Mouse (Mus musculus): ENCODE data around the gene Gm49318.

Gm49318 gene

GRCm38 (mm10) chr9:22024592-22024991 lies 46.5 kb downstream of the Gm49318 start:
- DNase-seq: peak; percentile 23 to 64

DNA sequence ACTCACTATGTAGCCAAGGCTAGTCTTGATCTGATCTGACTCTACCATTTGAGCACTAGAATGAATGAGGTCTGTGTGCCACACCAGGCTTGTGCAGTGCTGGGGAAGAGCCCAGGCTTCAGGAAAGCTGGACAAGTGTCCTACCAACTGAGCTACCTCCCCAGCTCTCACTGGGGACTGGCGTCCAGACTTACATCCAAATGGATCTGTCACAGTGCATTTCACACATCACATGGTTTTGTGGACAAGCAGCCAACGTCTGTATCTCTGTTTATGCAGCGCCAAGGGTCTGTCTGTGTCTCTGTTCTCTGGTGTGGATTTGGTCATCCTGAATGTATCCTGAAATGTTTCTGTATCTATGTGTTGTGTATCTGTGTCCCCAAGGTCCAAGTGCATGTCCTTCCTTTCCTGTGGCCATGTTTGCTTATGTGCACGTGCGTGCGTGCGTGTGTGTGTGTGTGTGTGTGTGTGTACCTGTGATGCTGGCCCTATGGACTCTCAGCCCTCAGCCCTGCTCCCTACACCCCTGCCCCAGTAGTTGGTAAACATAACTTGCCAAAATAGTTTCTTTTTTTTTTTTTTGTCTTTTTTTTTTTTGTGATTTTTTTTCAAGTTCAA lies 53.7 kb downstream of the Gm49318 start:
- no peak for DNase-seq

- DNase-seq: no peak
Observed at GRCm38 (mm10) chr9:22016245-22016644, 54.8 kb downstream of the Gm49318 start.

- no peak for DNase-seq
Observed at GRCm38 (mm10) chr9:22012731-22013130, 58.3 kb downstream of the Gm49318 start.

GRCm38 (mm10) chr9:22011055-22011454 lies 60.0 kb downstream of the Gm49318 start:
- no peak for DNase-seq

DNA sequence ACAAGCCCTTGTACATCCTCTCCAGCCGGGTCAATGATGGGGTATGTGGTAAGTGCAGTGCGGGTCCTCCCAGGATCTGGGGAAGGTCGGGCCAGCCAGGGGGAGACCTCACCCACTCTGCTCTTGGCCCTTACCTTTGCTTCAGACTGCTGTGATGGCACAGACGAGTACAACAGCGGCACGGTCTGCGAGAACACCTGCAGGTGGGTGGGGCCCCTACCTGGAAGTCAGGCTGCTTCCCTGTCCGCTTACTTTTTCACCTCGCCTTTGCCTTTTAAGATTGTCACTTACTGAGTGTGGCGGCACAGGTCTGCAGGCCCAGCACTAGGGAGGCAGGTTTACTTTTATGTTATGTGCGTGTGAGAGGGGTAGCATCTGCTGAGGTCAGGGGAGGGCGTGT lies 66.5 kb downstream of the Gm49318 start:
- DNase-seq: no peak

GRCm38 (mm10) chr9:22003163-22003554 lies 67.9 kb downstream of the Gm49318 start:
- DNase-seq: peak in 1 of 2 experiments; percentile 63

- peak; percentile 99 to 100 for DNase-seq
Observed at GRCm38 (mm10) chr9:22002194-22003162, 68.6 kb downstream of the Gm49318 start, which contains the start of the genes Ccdc151 and Prkcsh. Gene Ccdc151 (minus strand): TSS chr9:22002634. Gene Prkcsh (plus strand): TSS chr9:22002806.

DNA sequence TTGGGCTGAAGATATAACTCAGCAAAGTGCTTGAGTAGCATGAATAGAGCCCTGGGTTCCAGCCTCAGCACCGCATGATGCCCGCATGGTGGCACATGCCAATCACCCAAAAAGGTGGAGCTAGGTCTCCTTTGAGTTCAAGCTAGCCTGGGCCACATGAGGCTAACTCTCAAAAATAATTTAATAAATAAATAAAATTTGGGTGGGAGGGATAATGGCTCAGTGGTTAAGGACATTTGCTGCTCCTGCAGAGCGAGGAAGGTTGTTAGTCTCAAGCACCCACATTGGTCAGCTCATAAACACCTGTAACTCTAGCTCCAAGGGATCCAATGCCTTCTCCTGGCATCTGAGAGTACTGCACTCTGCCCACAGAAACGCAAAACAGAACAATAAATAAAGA lies 69.4 kb downstream of the Gm49318 start:
- no peak for DNase-seq

- DNase-seq: no peak
Observed at GRCm38 (mm10) chr9:22000296-22000695, 70.8 kb downstream of the Gm49318 start.

DNA sequence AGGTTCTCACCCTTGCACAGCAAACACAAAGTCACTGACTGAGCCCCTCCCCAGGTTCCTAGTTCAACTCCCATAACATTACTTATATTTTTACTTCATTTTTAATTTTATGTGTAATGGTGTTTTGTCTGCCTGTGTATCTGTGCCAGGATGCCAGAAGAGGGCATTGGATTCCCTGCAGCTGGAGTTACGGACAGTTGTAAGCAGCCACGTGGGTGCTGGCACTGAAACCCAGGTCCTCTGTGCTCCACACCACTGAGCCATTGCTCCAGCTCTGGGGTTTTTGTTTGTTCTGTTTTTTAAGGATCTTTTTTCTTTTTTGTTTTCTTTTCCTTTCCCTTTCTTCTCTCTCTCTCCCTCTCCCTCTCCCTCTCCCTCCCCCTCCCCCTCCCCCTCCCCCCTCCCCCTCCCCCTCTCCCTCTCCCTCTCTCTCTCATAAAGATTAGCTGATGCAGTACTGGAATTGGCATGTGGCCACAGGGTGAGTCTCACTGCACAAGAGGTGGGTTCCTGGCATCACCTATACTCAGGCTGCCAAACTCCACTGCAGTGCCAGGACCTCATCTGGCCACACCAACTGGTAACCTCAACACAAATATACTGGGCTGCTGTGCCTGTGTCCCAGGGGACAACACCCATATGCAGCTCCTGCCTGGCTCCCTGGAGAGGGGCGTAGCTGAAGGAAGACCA lies 74.7 kb downstream of the Gm49318 start:
- DNase-seq: no peak

DNA sequence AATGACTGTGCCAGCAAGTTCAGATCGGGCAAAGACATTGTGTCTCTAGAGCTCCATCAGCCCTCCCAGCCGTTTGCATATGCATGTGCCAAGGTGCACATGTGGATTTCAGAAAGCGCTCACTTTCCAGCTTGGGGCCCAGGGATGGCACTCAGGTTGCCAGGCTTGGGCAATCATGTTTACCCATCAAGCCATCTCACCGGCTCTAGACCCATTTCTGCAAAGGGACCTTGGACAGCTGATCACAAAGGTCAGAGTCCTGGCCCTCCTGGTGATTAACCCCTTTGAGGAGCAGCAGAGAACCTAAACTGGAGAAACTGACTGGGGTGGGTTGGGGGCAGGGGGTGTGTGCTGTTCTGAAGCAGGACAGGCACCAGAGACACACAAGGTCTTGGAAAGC lies 78.8 kb downstream of the Gm49318 start:
- DNase-seq: no peak

- DNase-seq: peak; percentile 69 to 72
Observed at GRCm38 (mm10) chr9:21989230-21990110, 81.6 kb downstream of the Gm49318 start, which contains the start of gene Rgl3. Gene Rgl3 (minus strand): TSS chr9:21989446.

DNA sequence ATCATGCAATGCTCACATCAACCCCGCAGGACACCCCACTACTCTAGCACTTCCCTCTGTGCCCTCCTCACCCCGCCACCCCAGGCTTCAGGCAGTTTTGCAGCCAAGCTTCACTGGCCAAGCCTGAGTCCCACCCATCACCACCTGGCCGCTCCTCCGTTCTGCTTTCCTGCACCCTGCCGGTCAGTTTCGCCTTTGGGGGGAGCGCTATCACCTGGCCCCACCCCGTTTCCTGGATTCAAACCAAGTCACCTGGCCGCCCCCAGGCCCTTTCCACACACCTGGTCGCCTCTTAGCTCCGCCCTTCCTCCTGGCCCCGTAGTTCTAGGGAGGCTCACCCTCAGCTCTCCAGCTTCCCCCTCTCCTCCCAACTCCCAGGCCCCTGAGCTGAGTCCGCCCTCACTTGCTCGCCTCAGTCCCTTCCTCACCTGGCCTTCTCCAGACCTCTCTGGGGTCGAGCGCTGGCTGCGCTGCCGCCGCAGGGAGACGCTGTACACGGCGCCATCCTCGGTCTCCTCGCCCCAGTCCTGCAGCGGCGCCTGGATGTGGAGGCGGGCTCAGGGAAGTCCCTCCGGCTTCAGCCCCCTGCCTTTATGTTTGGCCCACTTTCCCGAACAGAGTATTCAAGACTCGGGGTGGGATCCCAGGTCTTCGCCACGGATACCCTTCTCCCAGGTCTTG lies 82.5 kb downstream of the Gm49318 start:
- peak; percentile 31 to 49 for DNase-seq

- no peak for DNase-seq
Observed at GRCm38 (mm10) chr9:21987592-21988342, 83.3 kb downstream of the Gm49318 start.
